Mouse (Mus musculus) CH12.LX (cell line): ENCODE measurements around the gene Atp5j.

Experiments
- CTCF ChIP-seq, 2 experiments: IDR thresholded peaks in 1 of 2; conservative IDR thresholded peaks in 1 of 2; 2 replicates each; pipeline ENCODE4 v1.5.1; 2011 to 2012; ENCODE audit warnings: low read depth in 2 of 2, low read length in 2 of 2, improper control_type of control experiment in 1 of 2, inconsistent platforms in 1 of 2, mild to moderate bottlenecking in 1 of 2, moderate library complexity in 1 of 2
- POLR2A ChIP-seq: IDR thresholded peaks from 2 replicates; pipeline ENCODE4 v1.6.1; 2011; ENCODE audit warnings: low read depth, mild to moderate bottlenecking, improper control_type of control experiment, low read length
- SIN3A ChIP-seq: IDR thresholded peaks from 2 replicates; pipeline ENCODE4 v1.6.1; 2012; ENCODE audit warnings: low read length, improper control_type of control experiment, inconsistent platforms
- TCF12 ChIP-seq: IDR thresholded peaks from 2 replicates; pipeline ENCODE4 v1.6.1; 2014; ENCODE audit warnings: low read depth, mild to moderate bottlenecking, inconsistent platforms, low read length, improper control_type of control experiment
- USF2 ChIP-seq: conservative IDR thresholded peaks from 2 replicates; pipeline ENCODE4 v1.6.1; 2011; ENCODE audit warnings: low read depth, low read length, improper control_type of control experiment

DNA sequence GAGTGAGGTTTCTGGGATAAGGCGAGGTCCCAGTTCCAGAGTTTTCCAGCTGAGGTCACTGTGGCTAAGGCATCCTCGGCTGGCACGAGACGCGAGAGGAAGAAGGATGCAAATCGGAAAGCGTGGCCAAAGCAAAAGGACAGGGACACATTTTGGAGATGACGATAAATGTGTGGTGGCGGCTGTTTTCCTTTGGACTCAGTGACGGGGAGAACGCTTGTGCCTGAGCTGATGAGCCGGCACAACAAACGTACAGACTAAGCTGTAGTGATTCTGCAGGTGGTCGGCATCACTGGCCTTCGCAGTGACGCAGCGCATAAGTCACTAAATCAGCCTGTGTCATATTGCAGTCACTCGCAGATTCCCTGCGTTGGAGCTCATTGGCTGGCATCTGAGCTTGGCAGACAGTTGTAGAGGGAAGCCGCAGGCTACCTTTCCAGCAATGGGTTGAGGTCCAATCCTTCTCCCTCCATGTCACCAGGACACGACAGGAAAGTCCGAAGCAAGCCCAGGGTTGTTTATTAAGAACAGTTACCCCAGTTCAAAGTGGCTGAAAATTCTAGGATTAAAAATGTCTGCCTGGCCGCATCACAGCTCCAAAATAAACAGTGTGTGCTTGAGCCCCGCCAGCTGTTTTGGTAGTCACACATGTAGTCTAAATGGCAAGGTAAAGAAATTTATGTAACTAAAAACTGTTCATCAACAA is 39.7 kb upstream of the Atp5j start:
- TF ChIP-seq SIN3A = no peak
- no peak for TF ChIP-seq POLR2A
- TF ChIP-seq TCF12 = no peak
- no peak for TF ChIP-seq CTCF (conservative IDR thresholded peaks at IDR 0.05 in 1 of 2, IDR thresholded peaks at IDR 0.05 in 1 of 2; ENCODE audit: low read depth in 2 of 2, low read length in 2 of 2)
- TF ChIP-seq USF2 = no peak
